Mouse (Mus musculus): ENCODE results near the gene Tm6sf2. TPM values are rescaled to one million over a fixed set of nuclear protein-coding genes. Genes with fewer than 3 reads are reported as not detected.

Gene Tm6sf2
- polyA plus RNA-seq, 1 experiment, result 4.9 TPM

Other genes with a start within 250 kb of the Tm6sf2 start
- 40.0 and 45.6 TPM in 2 replicates for gene Pbx4, start 240.4 kb upstream of the Tm6sf2 start, polyA plus RNA-seq (2012; rRNA removed)
- gene Cilp2, start 185.2 kb upstream of the Tm6sf2 start, polyA plus RNA-seq (2012; rRNA removed), result 1.4 and 1.9 TPM in 2 replicates
- gene Tssk6, start 170.7 kb upstream of the Tm6sf2 start, polyA plus RNA-seq (2012; rRNA removed), result 0.22 and 0.46 TPM in 2 replicates
- 189 and 193 TPM in 2 replicates for gene Ndufa13, start 170.4 kb upstream of the Tm6sf2 start, polyA plus RNA-seq (2012; rRNA removed)
- 41.1 and 45.9 TPM in 2 replicates for gene Yjefn3, start 170.2 kb upstream of the Tm6sf2 start, polyA plus RNA-seq (2012; rRNA removed)
- 28.6 and 31.0 TPM in 2 replicates for gene Gatad2a, start 76.5 kb upstream of the Tm6sf2 start, polyA plus RNA-seq (2012; rRNA removed)
- 93.1 and 102 TPM in 2 replicates for gene Mau2, start 30.2 kb upstream of the Tm6sf2 start, polyA plus RNA-seq (2012; rRNA removed)
- gene Sugp1, start 30.1 kb upstream of the Tm6sf2 start, polyA plus RNA-seq (2012; rRNA removed), result 36.5 and 40.8 TPM in 2 replicates
- 34.8 and 43.9 TPM in 2 replicates for gene Hapln4, start 10.5 kb downstream of the Tm6sf2 start, polyA plus RNA-seq (2012; rRNA removed)
- gene Ncan, start 47.9 kb downstream of the Tm6sf2 start, polyA plus RNA-seq (2012; rRNA removed), result 98.8 and 102 TPM in 2 replicates
- gene Nr2c2ap, start 58.4 kb downstream of the Tm6sf2 start, polyA plus RNA-seq (2012; rRNA removed), result 23.7 and 23.8 TPM in 2 replicates
- gene Rfxank, start 66.2 kb downstream of the Tm6sf2 start, polyA plus RNA-seq (2012; rRNA removed), result 18.6 and 18.7 TPM in 2 replicates
- 99.2 and 100 TPM in 2 replicates for gene Borcs8, start 66.6 kb downstream of the Tm6sf2 start, polyA plus RNA-seq (2012; rRNA removed)
- 0.34 and 0.65 TPM in 2 replicates for gene Mef2b, start 66.8 kb downstream of the Tm6sf2 start, polyA plus RNA-seq (2012; rRNA removed)
- 83.3 and 108 TPM in 2 replicates for gene Tmem161a, start 99.4 kb downstream of the Tm6sf2 start, polyA plus RNA-seq (2012; rRNA removed)
- 51.0 and 51.3 TPM in 2 replicates for gene Slc25a42, start 139.4 kb downstream of the Tm6sf2 start, polyA plus RNA-seq (2012; rRNA removed)
- gene Sugp2, start 161.3 kb downstream of the Tm6sf2 start, polyA plus RNA-seq (2012; rRNA removed), result 102 and 116 TPM in 2 replicates
- gene Armc6, start 161.5 kb downstream of the Tm6sf2 start, polyA plus RNA-seq (2012; rRNA removed), result 44.0 and 45.6 TPM in 2 replicates
- gene Homer3, start 209.9 kb downstream of the Tm6sf2 start, polyA plus RNA-seq (2012; rRNA removed), result 18.2 and 18.5 TPM in 2 replicates
- gene Ddx49, start 229.6 kb downstream of the Tm6sf2 start, polyA plus RNA-seq (2012; rRNA removed), result 48.6 and 51.7 TPM in 2 replicates
- gene Cope, start 229.6 kb downstream of the Tm6sf2 start, polyA plus RNA-seq (2012; rRNA removed), result 252 and 259 TPM in 2 replicates
- 86.7 and 86.9 TPM in 2 replicates for gene Cers1, start 242.9 kb downstream of the Tm6sf2 start, polyA plus RNA-seq (2012; rRNA removed)

Measured in frontal cortex, adult 2 months (tissue).